Mouse (Mus musculus) mouse embryonic stem cell (cell line): ENCODE data around the gene Hif3a.

Source experiments
- in situ Hi-C, 2 experiments: fragments of 300-500 bp; cut with MboI; formaldehyde crosslinking; loops; 1 replicate in 1 of 2; 3 replicates in 1 of 2; pipeline ENCODE4 v1.14.3; 2019 to 2020; ENCODE audit warnings: low sequenced_read_pairs in 2 of 2, low pct_unique_long_range_greater_than_20kb in 1 of 2, mixed read lengths in 1 of 2; ENCODE audit not compliant: unreplicated experiment in 1 of 2

Gene Hif3a

GRCm38 (mm10) chr7:17004716-17005115, 57.5 kb downstream of the Hif3a start:
- in situ Hi-C loops = no loop called here

DNA sequence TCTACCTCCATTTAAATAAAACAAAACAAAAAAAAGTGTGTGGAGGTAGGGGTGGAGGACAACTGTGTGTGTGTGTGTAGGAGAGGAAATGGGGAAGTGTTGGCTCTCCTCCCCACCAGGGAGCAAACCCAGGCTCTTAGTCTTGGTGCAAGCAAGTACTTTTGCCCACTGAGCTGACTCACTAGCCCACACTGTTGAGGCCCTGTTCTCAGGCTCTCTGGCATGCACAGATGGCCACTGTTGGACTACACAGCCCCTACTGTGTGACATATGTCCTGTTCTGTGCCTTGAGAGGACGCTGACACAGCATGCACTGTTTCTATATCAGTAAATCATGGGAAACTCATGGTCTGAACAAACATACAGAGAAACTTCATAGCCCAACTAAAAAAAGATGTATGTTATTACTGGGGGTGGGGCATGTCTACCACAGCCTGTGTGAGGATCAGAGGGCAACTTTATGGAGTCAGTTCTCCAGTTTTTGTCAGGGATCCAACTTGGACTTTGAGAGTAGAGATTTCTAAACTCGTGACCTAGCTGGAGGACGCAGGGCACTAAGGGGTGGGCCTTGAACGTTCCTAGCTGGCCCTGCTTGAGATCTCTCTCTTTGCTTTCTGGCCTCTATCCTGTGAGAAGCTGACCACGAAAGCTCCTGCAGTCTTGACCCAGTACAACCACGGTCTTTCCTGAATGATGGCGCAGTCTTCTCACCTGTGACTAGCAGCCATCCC, 58.8 kb downstream of the Hif3a start:
- in situ Hi-C loops = no loop called here

GRCm38 (mm10) chr7:17002375-17003195, 59.6 kb downstream of the Hif3a start:
- in situ Hi-C loops = no loop called here

DNA sequence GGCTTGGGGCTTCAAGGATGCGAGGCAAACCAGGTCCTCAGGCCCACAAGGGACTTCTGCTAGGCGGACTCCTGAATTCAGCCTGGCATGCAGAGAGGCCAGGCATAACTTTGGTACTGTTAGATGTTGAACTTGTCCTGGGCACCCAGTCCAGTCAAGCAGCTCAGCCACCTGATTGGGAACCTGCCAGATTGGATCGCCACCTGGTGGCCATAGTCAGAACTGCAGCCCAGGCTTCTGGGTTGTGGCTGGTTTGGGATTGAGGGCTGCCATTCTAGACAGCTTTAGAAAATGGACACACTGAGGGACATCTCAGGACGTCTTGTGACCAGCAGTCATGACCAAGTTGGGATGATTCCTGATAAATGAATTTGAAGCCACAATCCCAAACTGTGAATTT, 62.6 kb downstream of the Hif3a start:
- in situ Hi-C loops = loop anchor here (5.0 kb wide), 1 partner anchor 47 kb away; no protein-coding TSS in a partner anchor

- in situ Hi-C loops = loop anchor here (5.0 kb wide), 1 partner anchor 47 kb away; no protein-coding TSS in a partner anchor
Observed at GRCm38 (mm10) chr7:16999233-16999632, 63.0 kb downstream of the Hif3a start.

GRCm38 (mm10) chr7:16995345-16995744, 66.9 kb downstream of the Hif3a start:
- in situ Hi-C loops = loop anchor here (5.0 kb wide), 1 partner anchor 43 kb away; no protein-coding TSS in a partner anchor

GRCm38 (mm10) chr7:16994400-16994799, 67.8 kb downstream of the Hif3a start:
- in situ Hi-C loops = no loop called here

GRCm38 (mm10) chr7:16993651-16994399, 68.4 kb downstream of the Hif3a start:
- in situ Hi-C loops = no loop called here

DNA sequence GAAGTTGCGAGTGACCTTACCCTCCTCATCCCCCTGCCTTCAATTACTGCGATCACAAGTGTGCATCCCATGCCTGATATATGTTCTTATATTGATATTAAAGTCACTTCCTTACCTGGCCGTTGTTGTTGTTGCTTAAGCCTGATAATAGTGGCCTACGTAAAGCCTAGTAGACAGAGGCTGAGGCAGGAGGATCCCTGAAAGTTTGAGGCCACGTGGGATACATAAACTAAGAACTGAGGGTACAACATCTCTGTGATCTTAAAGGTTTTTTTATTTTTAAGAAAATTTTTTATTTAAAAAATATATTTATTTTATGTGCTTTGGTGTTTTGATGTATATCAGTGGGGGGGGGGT, 69.8 kb downstream of the Hif3a start, which contains the start of gene Ccdc8:
TSS of gene Ccdc8 (plus strand) at position 258 of the 357 bp plus-strand sequence.
- in situ Hi-C loops = no loop called here

DNA sequence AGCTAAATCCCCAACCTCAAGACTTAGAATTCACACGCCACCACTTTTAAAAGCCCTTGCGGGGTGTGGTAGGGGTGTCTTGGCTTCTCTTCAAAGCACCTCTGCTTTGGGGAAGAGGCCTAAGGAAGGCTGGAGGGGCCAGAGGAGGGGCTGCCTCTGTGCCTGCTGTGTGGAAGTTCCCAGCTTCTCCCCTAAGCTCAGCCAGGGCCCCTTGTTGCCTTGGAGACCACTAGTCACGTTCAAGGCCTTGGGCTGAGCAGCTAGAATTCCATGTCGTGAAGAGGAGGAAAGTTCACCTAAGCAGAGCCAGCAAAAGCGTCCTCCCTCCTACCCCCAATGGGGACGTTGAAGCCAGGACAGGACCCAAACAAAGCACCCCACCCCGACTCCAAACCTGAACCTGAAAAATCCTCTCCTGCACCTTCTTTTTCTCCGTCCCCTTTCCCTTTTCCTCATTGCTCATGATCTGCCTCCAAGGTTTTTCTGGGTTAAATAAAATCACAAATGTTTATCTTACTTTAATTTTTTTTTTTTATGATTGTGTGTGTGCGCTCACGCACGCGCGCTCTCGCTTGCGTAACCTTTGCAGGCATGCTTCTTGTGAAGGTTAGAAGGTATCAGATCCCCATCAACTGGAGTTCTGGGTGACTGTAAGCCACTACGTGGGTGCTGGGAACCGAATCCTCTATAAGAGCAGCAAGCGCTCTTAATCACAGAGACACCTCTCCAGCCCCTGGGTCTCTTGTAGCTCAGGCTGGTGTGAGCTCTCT, 70.4 kb downstream of the Hif3a start:
- in situ Hi-C loops = no loop called here

GRCm38 (mm10) chr7:16990006-16990744, 72.1 kb downstream of the Hif3a start:
- in situ Hi-C loops = no loop called here

- in situ Hi-C loops = no loop called here
Observed at GRCm38 (mm10) chr7:16988405-16988804, 73.8 kb downstream of the Hif3a start.

- in situ Hi-C loops = no loop called here
Observed at GRCm38 (mm10) chr7:16987541-16988149, 74.6 kb downstream of the Hif3a start.

GRCm38 (mm10) chr7:16982859-16983568, 79.2 kb downstream of the Hif3a start, which contains the start of gene Gm42372:
TSS of gene Gm42372 (plus strand) at chr7:16983086.
- in situ Hi-C loops = no loop called here
